Mouse (Mus musculus): Measurements from ENCODE around the gene Olfr128. TPM values are rescaled to one million over a fixed set of nuclear protein-coding genes. Genes with fewer than 3 reads are reported as not detected.

The Olfr128 gene
- polyA plus RNA-seq (2017; shearing (Covaris generic)), result not detected

GRCm38 (mm10) chr17:37920248-37920647, at the start of gene Olfr128:
Olfr128 (plus strand) TSS chr17:37920548.

GRCm38 (mm10) chr17:37900137-37900536, 20.2 kb upstream of the Olfr128 start, which contains the start of gene Olfr127:
Olfr127 (plus strand) TSS chr17:37900437.

GRCm38 (mm10) chr17:37952979-37953378, 32.6 kb downstream of the Olfr128 start, which contains the start of gene Olfr761:
Olfr761 (minus strand) TSS chr17:37953079.

Other genes starting within 250 kb of the Olfr128 start
- gene Olfr119, start 224.0 kb upstream of the Olfr128 start, polyA plus RNA-seq (2017; shearing (Covaris generic)), result not detected
- not detected for gene Olfr120, start 198.7 kb upstream of the Olfr128 start, polyA plus RNA-seq (2017; shearing (Covaris generic))
- gene Olfr121, start 171.7 kb upstream of the Olfr128 start, polyA plus RNA-seq (2017; shearing (Covaris generic)), result not detected
- not detected for gene Olfr122, start 151.9 kb upstream of the Olfr128 start, polyA plus RNA-seq (2017; shearing (Covaris generic))
- gene Olfr123, start 127.0 kb upstream of the Olfr128 start, polyA plus RNA-seq (2017; shearing (Covaris generic)), result not detected
- gene Olfr124, start 120.7 kb upstream of the Olfr128 start, polyA plus RNA-seq (2017; shearing (Covaris generic)), result not detected
- not detected for gene Olfr125, start 87.6 kb upstream of the Olfr128 start, polyA plus RNA-seq (2017; shearing (Covaris generic))
- gene Olfr126, start 73.1 kb upstream of the Olfr128 start, polyA plus RNA-seq (2017; shearing (Covaris generic)), result not detected
- not detected for gene Olfr127, start 20.1 kb upstream of the Olfr128 start, polyA plus RNA-seq (2017; shearing (Covaris generic))
- not detected for gene Olfr761, start 32.5 kb downstream of the Olfr128 start, polyA plus RNA-seq (2017; shearing (Covaris generic))
- gene Olfr129, start 139.5 kb downstream of the Olfr128 start, polyA plus RNA-seq (2017; shearing (Covaris generic)), result not detected
- gene Olfr130, start 143.4 kb downstream of the Olfr128 start, polyA plus RNA-seq (2017; shearing (Covaris generic)), result not detected
- not detected for gene Olfr131, start 168.1 kb downstream of the Olfr128 start, polyA plus RNA-seq (2017; shearing (Covaris generic))
- not detected for gene Olfr132, start 214.0 kb downstream of the Olfr128 start, polyA plus RNA-seq (2017; shearing (Covaris generic))
- not detected for gene Olfr133, start 224.7 kb downstream of the Olfr128 start, polyA plus RNA-seq (2017; shearing (Covaris generic))